Mouse (Mus musculus) MEL (cell line): ENCODE data around the gene Fank1. TPM values are rescaled to one million over a fixed set of nuclear protein-coding genes. Genes with fewer than 3 reads are reported as not detected.

Experiments
- DNase-seq: peaks from one replicate; pipeline ENCODE4 v3.0.0; 2011; ENCODE audit warnings: low read depth, low spot score
- H3K27ac ChIP-seq: 2 replicates; pipeline ENCODE4 v1.5.1; 2012; ENCODE audit warnings: low read depth, mild to moderate bottlenecking, control low read depth, low read length, moderate library complexity; ENCODE audit not compliant: control insufficient read depth
- H3K27me3 ChIP-seq, 2 experiments: fragments of 150-350 bp in 1 of 2; sonication (generic) in 1 of 2; 2 replicates each; pipeline ENCODE4 v1.6.1; 2012; ENCODE audit warnings: low read length in 2 of 2, mild to moderate bottlenecking in 2 of 2, improper control_type of control experiment in 1 of 2, moderate library complexity in 1 of 2; ENCODE audit not compliant: insufficient read depth in 2 of 2, control insufficient read depth in 1 of 2
- H3K36me3 ChIP-seq, 2 experiments: 2 replicates each; pipeline ENCODE4 v1.6.1; 2012 to 2014; ENCODE audit warnings: low read length in 2 of 2, improper control_type of control experiment in 1 of 2, inconsistent platforms in 1 of 2, mild to moderate bottlenecking in 1 of 2; ENCODE audit not compliant: insufficient read depth in 2 of 2, control insufficient read depth in 1 of 2
- H3K4me1 ChIP-seq, 2 experiments: fragments of 150-350 bp in 1 of 2; sonication (generic) in 1 of 2; 2 replicates each; pipeline ENCODE4 v1.6.1; 2012; ENCODE audit warnings: low read length in 2 of 2, improper control_type of control experiment in 1 of 2, mild to moderate bottlenecking in 1 of 2; ENCODE audit not compliant: insufficient read depth in 2 of 2, control insufficient read depth in 1 of 2
- H3K4me3 ChIP-seq, 2 experiments: fragments of 150-350 bp in 1 of 2; sonication (generic) in 1 of 2; 2 replicates each; pipeline ENCODE4 v1.5.1; 2012; ENCODE audit warnings: low read depth in 2 of 2, low read length in 2 of 2, mild to moderate bottlenecking in 2 of 2, moderate library complexity in 2 of 2, control low read depth in 1 of 2, improper control_type of control experiment in 1 of 2; ENCODE audit not compliant: control insufficient read depth in 1 of 2, insufficient read depth in 1 of 2
- H3K79me2 ChIP-seq: 2 replicates; pipeline ENCODE4 v1.6.1; 2012; ENCODE audit warnings: mild to moderate bottlenecking, low read length, moderate library complexity; ENCODE audit not compliant: control insufficient read depth, poor library complexity, insufficient read depth
- H3K9ac ChIP-seq: 2 replicates; pipeline ENCODE4 v1.6.1; 2012; ENCODE audit warnings: low read depth, mild to moderate bottlenecking, control low read depth, low read length, moderate library complexity; ENCODE audit not compliant: control insufficient read depth, poor library complexity, severe bottlenecking
- H3K9me3 ChIP-seq: fragments of 150-350 bp; sonication (generic); replicated peaks from 2 replicates; pipeline ENCODE4 v1.6.1; 2012; ENCODE audit warnings: mild to moderate bottlenecking, low read length, improper control_type of control experiment, moderate library complexity; ENCODE audit not compliant: insufficient read depth
- CHD2 ChIP-seq: IDR thresholded peaks from 2 replicates; pipeline ENCODE4 v1.6.1; 2011; ENCODE audit warnings: low read length, improper control_type of control experiment
- ELF1 ChIP-seq: IDR thresholded peaks from 2 replicates; pipeline ENCODE4 v1.6.1; 2014; ENCODE audit warnings: low read depth, mild to moderate bottlenecking, inconsistent platforms, low read length, improper control_type of control experiment, moderate library complexity
- EP300 ChIP-seq, 2 experiments: IDR thresholded peaks; 2 replicates each; pipeline ENCODE4 v1.6.1; 2011; ENCODE audit warnings: improper control_type of control experiment in 2 of 2, low read length in 2 of 2, low read depth in 1 of 2, mild to moderate bottlenecking in 1 of 2
- GATA1 ChIP-seq: IDR thresholded peaks from 2 replicates; pipeline ENCODE4 v1.6.1; 2011; ENCODE audit warnings: low read depth, low read length, improper control_type of control experiment
- JUND ChIP-seq: IDR thresholded peaks from 2 replicates; pipeline ENCODE4 v1.6.1; 2011; ENCODE audit warnings: low read depth, mild to moderate bottlenecking, improper control_type of control experiment, low read length
- MAFK ChIP-seq: IDR thresholded peaks from 2 replicates; pipeline ENCODE4 v1.6.1; 2011; ENCODE audit warnings: low read depth, mild to moderate bottlenecking, low read length, improper control_type of control experiment, borderline replicate concordance
- MAX ChIP-seq: IDR thresholded peaks from 2 replicates; pipeline ENCODE4 v1.6.1; 2011; ENCODE audit warnings: low read length, improper control_type of control experiment
- MXI1 ChIP-seq: IDR thresholded peaks from 2 replicates; pipeline ENCODE4 v1.6.1; 2011; ENCODE audit warnings: mild to moderate bottlenecking, low read depth, low read length, improper control_type of control experiment
- MYB ChIP-seq: IDR thresholded peaks from 2 replicates; pipeline ENCODE4 v1.6.1; 2011; ENCODE audit warnings: mild to moderate bottlenecking, low read depth, low read length, improper control_type of control experiment
- MYC ChIP-seq: IDR thresholded peaks from 2 replicates; pipeline ENCODE4 v1.6.1; 2011; ENCODE audit warnings: low read depth, mild to moderate bottlenecking, low read length, improper control_type of control experiment, moderate library complexity
- NRF1 ChIP-seq: IDR thresholded peaks from 2 replicates; pipeline ENCODE4 v1.6.1; 2014; ENCODE audit warnings: low read depth, mild to moderate bottlenecking, inconsistent platforms, low read length, improper control_type of control experiment, moderate library complexity; ENCODE audit not compliant: poor library complexity, insufficient read depth, severe bottlenecking
- POLR2A ChIP-seq, 2 experiments: IDR thresholded peaks; 2 replicates each; pipeline ENCODE4 v1.6.1; 2011 to 2012; ENCODE audit warnings: low read length in 2 of 2, mild to moderate bottlenecking in 2 of 2, control low read depth in 1 of 2, improper control_type of control experiment in 1 of 2, low read depth in 1 of 2, moderate library complexity in 1 of 2; ENCODE audit not compliant: control insufficient read depth in 1 of 2, insufficient read depth in 1 of 2, poor library complexity in 1 of 2
- RCOR1 ChIP-seq: IDR thresholded peaks from 2 replicates; pipeline ENCODE4 v1.6.1; 2012; ENCODE audit warnings: low read depth, mild to moderate bottlenecking, inconsistent platforms, low read length, improper control_type of control experiment
- SIN3A ChIP-seq: IDR thresholded peaks from 2 replicates; pipeline ENCODE4 v1.6.1; 2012; ENCODE audit warnings: low read length, improper control_type of control experiment, inconsistent platforms
- SMC3 ChIP-seq: IDR thresholded peaks from 2 replicates; pipeline ENCODE4 v1.6.1; 2011; ENCODE audit warnings: low read depth, low read length, improper control_type of control experiment
- USF1 ChIP-seq: IDR thresholded peaks from 2 replicates; pipeline ENCODE4 v1.6.1; 2014; ENCODE audit warnings: low read depth, mild to moderate bottlenecking, inconsistent platforms, low read length, improper control_type of control experiment, moderate library complexity
- USF2 ChIP-seq, 2 experiments: IDR thresholded peaks; 2 replicates each; pipeline ENCODE4 v1.6.1; 2011 to 2012; ENCODE audit warnings: improper control_type of control experiment in 2 of 2, low read length in 2 of 2, borderline replicate concordance in 1 of 2, inconsistent platforms in 1 of 2, low read depth in 1 of 2, mild to moderate bottlenecking in 1 of 2; ENCODE audit not compliant: insufficient read depth in 1 of 2
- ZC3H11A ChIP-seq: IDR thresholded peaks from 2 replicates; pipeline ENCODE4 v1.6.1; 2012; ENCODE audit warnings: low read depth, mild to moderate bottlenecking, inconsistent platforms, low read length, improper control_type of control experiment
- ZMIZ1 ChIP-seq: IDR thresholded peaks from 2 replicates; pipeline ENCODE4 v1.6.1; 2012; ENCODE audit warnings: low read depth, mild to moderate bottlenecking, inconsistent platforms, low read length, improper control_type of control experiment, moderate library complexity
- ZNF384 ChIP-seq: IDR thresholded peaks from 2 replicates; pipeline ENCODE4 v1.6.1; 2012; ENCODE audit warnings: low read depth, mild to moderate bottlenecking, inconsistent platforms, low read length, improper control_type of control experiment
- polyA plus RNA-seq, 2 experiments: library from polyadenylated mRNA; stranded (reverse) in 1 of 2; unstranded in 1 of 2; fragments of >175 nt in 1 of 2; fragments of >200 nt in 1 of 2; gene quantifications; 2 replicates each; pipeline versions ENCODE4 v1.2.1 to v1.2.4; 2012; ENCODE audit warnings: low replicate concordance in 2 of 2, low read depth in 1 of 2; ENCODE audit not compliant: insufficient read length in 2 of 2, insufficient read depth in 1 of 2, missing spikeins in 1 of 2
- total RNA-seq: library from RNA; depleted of rRNA; stranded (reverse); fragments of 300-350 nt; gene quantifications from 2 replicates; pipeline ENCODE4 v1.2.3, GENCODE M21; 2012

Gene Fank1
- total and polyA plus RNA-seq, 3 experiments: 0.17 to 1.8 TPM; not detected in 1

- no peak for TF ChIP-seq POLR2A (IDR thresholded peaks at IDR 0.05; ENCODE audit: control insufficient read depth in 1 of 2, insufficient read depth in 1 of 2, low read depth in 1 of 2, low read length in 2 of 2, poor library complexity in 1 of 2)
Observed at GRCm38 (mm10) chr7:133765240-133765848, 11.3 kb upstream of the Fank1 start (continued).

DNA sequence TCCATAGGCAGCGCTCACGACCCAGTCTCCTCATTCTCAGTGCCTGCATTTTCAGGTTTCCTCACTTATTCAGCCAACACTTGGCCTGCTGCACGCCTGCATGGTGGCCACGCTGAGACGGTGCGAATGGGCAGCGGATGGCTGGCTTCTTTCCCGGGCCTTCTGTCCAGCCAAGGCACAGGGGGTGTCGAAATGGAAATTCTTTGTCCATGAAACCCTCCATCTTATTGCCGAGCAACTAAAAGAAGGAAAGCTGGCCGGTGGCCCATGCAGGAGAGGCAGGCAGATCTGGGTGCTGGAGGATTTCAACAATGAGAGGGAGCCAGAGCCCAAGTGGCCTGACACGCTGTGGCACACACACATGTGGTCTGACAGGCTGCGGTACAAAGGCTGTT, 10.8 kb upstream of the Fank1 start:
- DNase-seq: no peak
- Histone ChIP-seq H3K4me1 (no peaks in the 10 kb centered on the region), H3K79me2 (no peaks in the 10 kb centered on the region), H3K4me3 (no peak overlapping the region), H3K36me3 (no peaks in the 10 kb centered on the region), H3K27me3 (no peaks in the 10 kb centered on the region), H3K9ac (no peak overlapping the region), H3K27ac (no peak overlapping the region), H3K9me3 (no peaks in the 10 kb centered on the region)
- no peak for TF ChIP-seq ZNF384
- no peak for TF ChIP-seq JUND
- no peak for TF ChIP-seq ELF1

DNA sequence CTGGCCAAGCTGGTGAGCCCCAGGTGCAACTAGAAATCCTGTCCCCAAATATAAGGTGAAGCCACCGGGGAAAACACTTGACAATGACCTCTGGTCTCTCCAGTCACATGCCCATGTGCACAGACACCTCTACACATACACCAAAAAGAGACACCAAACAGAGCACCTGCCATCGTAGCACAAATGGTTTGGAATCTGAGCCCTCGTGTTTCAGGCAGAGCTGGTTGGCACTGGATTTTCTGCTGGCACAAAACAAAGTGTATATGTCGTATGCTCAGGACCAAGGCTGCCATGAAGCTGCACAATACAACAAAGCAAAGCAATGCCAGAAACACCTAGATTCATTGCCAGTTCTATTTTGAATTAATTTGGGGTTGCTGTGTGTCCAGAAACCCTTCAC, 8.6 kb upstream of the Fank1 start:
- no peaks in the 10 kb centered on the region for H3K36me3 ChIP-seq
- H3K27me3 ChIP-seq: no peaks in the 10 kb centered on the region
- DNase-seq: no peak
- H3K9ac ChIP-seq: no peak overlapping the region
- no peak overlapping the region for H3K27ac ChIP-seq
- H3K4me1 ChIP-seq: no peaks in the 10 kb centered on the region
- no peak overlapping the region for H3K4me3 ChIP-seq
- TF ChIP-seq NRF1 (no peak), MYC (no peak), MXI1 (no peak), SIN3A (no peak), ZC3H11A (no peak), MAFK (no peak), SMC3 (no peak), ZNF384 (no peak)
- no peaks in the 10 kb centered on the region for H3K79me2 ChIP-seq
- H3K9me3 ChIP-seq: no peaks in the 10 kb centered on the region

DNA sequence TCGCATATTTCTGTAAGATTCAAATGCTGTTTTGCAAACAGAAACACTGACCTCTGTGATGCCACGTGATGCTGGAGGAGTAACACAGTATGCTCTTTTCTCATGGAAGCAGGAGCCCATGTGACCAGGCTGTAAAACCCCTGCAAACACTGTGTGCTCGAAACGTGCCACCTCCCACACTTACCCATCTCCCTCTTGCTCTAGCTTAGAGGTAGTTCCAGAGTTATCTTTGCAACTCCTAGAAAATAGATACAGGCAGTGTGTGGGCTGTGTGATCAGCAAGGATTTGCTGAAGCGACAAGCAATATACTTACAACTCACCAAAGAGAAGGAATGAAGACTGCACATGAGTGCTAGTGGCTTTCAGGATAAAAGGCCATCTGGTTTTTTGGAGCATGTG, 8.1 kb upstream of the Fank1 start:
- TF ChIP-seq GATA1: no peak
- TF ChIP-seq MAFK: no peak
- TF ChIP-seq USF1: no peak
- no peak for TF ChIP-seq MYC
- TF ChIP-seq JUND: no peak
- no peak for TF ChIP-seq USF2 (IDR thresholded peaks at IDR 0.05; ENCODE audit: borderline replicate concordance in 1 of 2, insufficient read depth in 1 of 2, low read depth in 1 of 2, low read length in 2 of 2)
- no peak for TF ChIP-seq EP300 (IDR thresholded peaks at IDR 0.05; ENCODE audit: low read depth in 1 of 2, low read length in 2 of 2)
- TF ChIP-seq SMC3: no peak
- no peak for TF ChIP-seq MAX
- TF ChIP-seq ZMIZ1: no peak
- TF ChIP-seq CHD2: no peak
- no peak for TF ChIP-seq RCOR1
- no peak for TF ChIP-seq NRF1
- TF ChIP-seq MYB: no peak
- Histone ChIP-seq H3K36me3 (no peaks in the 10 kb centered on the region), H3K79me2 (no peaks in the 10 kb centered on the region), H3K27ac (no peak overlapping the region), H3K9me3 (no peaks in the 10 kb centered on the region), H3K4me3 (no peak overlapping the region), H3K4me1 (no peaks in the 10 kb centered on the region), H3K9ac (no peak overlapping the region), H3K27me3 (no peaks in the 10 kb centered on the region)
- DNase-seq: no peak
